Mouse (Mus musculus): ENCODE measurements at regions not wholly inside any gene's neighbourhood (a gene's known extent, or its start where the extent isn't known, plus 50 kb on each side); places are given as distances from the start of the nearest gene placed in this dataset.

GRCm38 (mm10) chr7:115073406-115073805 lies 329.9 kb downstream of the Insc start:
- peak in 1 of 2 experiments; percentile 19 for DNase-seq (ENCODE audit: low spot score in 2 of 2)

GRCm38 (mm10) chr7:115076781-115077180 lies 333.3 kb downstream of the Insc start:
- DNase-seq (ENCODE audit: low spot score in 2 of 2), result no peak

- DNase-seq (ENCODE audit: low spot score in 2 of 2), result no peak
Observed at GRCm38 (mm10) chr7:115084711-115085380, 341.4 kb downstream of the Insc start.

- DNase-seq (ENCODE audit: low spot score in 2 of 2), result no peak
Observed at GRCm38 (mm10) chr7:115086542-115087448, 343.3 kb downstream of the Insc start.

- DNase-seq (ENCODE audit: low spot score in 2 of 2), result no peak
Observed at GRCm38 (mm10) chr7:115092481-115093050, 349.1 kb downstream of the Insc start.

- DNase-seq (ENCODE audit: low spot score in 2 of 2), result no peak
Observed at GRCm38 (mm10) chr7:115106041-115106440, 362.5 kb downstream of the Insc start.

- DNase-seq (ENCODE audit: low spot score in 2 of 2), result no peak
Observed at GRCm38 (mm10) chr7:115112282-115112681, 368.8 kb downstream of the Insc start.

GRCm38 (mm10) chr7:115123283-115123682 lies 379.8 kb downstream of the Insc start:
- DNase-seq (ENCODE audit: low spot score in 2 of 2), result no peak

GRCm38 (mm10) chr7:115129001-115129400 lies 385.5 kb downstream of the Insc start:
- DNase-seq (ENCODE audit: low spot score in 2 of 2), result no peak

GRCm38 (mm10) chr7:115131259-115131969 lies 387.9 kb downstream of the Insc start:
- no peak for DNase-seq (ENCODE audit: low spot score in 2 of 2)

- no peak for DNase-seq (ENCODE audit: low spot score in 2 of 2)
Observed at GRCm38 (mm10) chr7:115131970-115132551, 388.6 kb downstream of the Insc start.

GRCm38 (mm10) chr7:115132595-115132994 lies 389.1 kb downstream of the Insc start:
- DNase-seq (ENCODE audit: low spot score in 2 of 2), result no peak

GRCm38 (mm10) chr7:115134926-115135575 lies 391.6 kb downstream of the Insc start:
- DNase-seq (ENCODE audit: low spot score in 2 of 2), result no peak

- DNase-seq (ENCODE audit: low spot score in 2 of 2), result no peak
Observed at GRCm38 (mm10) chr7:115140286-115140685, 396.8 kb downstream of the Insc start.

GRCm38 (mm10) chr7:115142163-115142562 lies 398.7 kb downstream of the Insc start:
- DNase-seq (ENCODE audit: low spot score in 2 of 2), result no peak

GRCm38 (mm10) chr7:115144947-115145346 lies 401.5 kb downstream of the Insc start:
- DNase-seq (ENCODE audit: low spot score in 2 of 2), result no peak

- DNase-seq (ENCODE audit: low spot score in 2 of 2), result no peak
Observed at GRCm38 (mm10) chr7:115147352-115147977, 404.0 kb downstream of the Insc start.

GRCm38 (mm10) chr7:115153291-115153690 lies 409.8 kb downstream of the Insc start:
- no peak for DNase-seq (ENCODE audit: low spot score in 2 of 2)

- no peak for DNase-seq (ENCODE audit: low spot score in 2 of 2)
Observed at GRCm38 (mm10) chr7:115153764-115154509, 410.4 kb downstream of the Insc start.

- DNase-seq (ENCODE audit: low spot score in 2 of 2), result no peak
Observed at GRCm38 (mm10) chr7:115170023-115170422, 426.5 kb downstream of the Insc start.
